Mouse (Mus musculus) urinary bladder, postnatal 25 days (tissue): ENCODE measurements around the gene Tm6sf2.

ENCODE experiments used
- DNase-seq: peaks from one replicate; pipeline ENCODE4 v3.0.0; 2022; ENCODE audit warnings: low spot score

The Tm6sf2 gene

DNA sequence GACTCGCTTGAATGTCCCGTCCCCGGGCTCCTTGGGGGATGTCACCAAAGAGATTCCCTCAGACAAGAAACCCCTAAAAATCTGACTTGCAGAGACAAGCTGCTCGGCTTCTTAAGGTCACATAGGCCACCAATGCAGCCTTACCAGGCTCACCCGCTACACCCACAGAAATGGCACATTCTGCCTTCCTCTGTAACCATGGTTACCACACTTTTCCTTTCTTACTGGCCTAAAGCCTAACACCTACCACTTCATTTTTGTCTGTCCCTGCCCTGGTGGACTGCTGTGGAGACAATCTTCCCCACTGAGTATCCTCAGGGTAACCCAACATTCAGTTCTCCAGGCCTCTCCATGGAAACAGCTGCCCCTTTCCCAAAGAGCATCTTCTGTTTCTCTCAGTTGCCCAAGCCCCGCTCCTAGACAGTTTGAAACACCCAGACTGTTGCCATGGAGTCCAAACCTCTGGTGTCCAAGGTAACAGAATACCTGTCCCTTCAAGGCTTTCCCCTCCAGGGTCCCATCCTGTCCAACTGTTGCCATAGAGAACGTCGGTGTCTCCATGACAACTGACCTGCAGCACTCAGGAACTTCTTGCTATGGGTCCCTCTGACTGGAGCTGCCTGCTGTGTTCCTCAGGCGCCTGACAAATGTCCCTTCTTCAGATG, 16.7 kb downstream of the Tm6sf2 start:
- no peak for DNase-seq

DNA sequence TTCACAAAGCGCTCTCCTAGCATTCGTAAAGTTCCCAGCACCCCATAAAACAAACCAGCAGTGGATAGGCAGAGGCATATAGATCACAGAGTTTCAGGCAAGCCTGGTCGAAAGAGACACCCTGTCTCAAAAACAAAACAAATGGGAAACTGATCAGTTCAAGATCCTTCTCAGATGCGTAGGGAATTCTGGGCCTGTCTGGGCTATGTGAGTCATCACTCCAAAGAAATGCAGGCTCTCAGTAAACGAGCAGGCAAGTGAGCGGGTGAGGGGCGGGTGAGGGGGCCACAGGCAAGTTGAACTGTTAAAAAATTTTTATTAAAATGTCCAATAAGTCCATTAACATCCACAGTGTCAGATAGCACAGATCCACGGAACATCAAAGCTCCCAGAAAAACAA, 20.1 kb downstream of the Tm6sf2 start:
- DNase-seq, result no peak

DNA sequence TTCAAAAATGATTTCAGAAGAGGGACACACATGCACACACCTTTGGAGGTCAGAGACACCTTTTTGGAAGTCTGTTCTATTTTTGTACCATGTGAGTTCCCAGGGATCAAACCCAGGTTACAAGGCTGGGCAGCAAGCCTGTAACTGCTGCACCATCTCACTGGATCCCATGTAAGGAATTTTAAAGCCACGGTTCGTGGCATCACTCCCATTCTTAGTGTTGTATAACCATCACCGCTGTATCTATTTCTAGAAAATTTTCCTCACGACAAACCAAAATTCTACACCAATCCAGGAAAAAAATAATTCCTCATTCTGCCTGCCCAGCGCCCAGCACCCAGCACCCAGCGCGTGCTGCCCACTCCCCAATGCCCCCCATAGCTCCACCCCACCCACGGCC, 26.6 kb downstream of the Tm6sf2 start:
- DNase-seq, result no peak

DNA sequence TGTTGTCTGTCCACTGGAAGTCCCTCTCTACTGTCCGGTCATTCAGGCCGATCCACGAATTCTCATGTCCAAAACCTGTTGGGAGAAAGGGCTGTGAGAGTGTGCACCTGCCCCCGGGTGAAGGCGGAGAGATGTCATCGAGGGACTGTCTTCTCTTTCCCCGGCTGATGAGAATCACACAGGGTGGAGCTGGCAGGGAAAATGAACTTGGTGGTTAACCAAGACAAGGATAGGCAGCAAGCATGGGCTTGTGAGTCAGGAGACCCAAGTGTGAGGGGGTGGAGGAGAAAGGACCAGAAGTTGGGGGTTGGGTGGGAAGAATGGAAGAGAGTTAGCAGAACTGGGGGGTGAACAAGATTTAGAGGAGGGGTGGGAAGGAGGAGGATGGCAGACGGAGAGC, 27.5 kb downstream of the Tm6sf2 start:
- no peak for DNase-seq

DNA sequence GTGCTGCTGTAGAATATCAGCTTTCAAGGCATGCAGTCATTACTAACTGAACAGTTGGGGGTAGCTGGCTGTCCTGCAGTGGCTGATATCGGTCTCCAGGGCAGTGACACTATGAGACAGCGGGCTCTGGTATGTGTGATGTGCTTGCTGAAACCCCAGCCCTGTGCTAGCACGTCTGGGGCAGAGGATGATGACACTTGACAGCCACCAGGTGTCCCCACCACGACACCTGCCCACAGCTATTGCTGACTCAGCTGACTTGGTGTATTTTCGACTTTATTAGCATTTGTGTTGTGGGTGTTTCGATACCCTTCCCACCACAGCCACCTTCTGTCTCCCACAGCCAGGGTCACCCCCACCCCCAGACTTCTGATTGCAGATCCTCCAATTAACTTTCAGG, 31.8 kb downstream of the Tm6sf2 start:
- DNase-seq, result peak; percentile 14

DNA sequence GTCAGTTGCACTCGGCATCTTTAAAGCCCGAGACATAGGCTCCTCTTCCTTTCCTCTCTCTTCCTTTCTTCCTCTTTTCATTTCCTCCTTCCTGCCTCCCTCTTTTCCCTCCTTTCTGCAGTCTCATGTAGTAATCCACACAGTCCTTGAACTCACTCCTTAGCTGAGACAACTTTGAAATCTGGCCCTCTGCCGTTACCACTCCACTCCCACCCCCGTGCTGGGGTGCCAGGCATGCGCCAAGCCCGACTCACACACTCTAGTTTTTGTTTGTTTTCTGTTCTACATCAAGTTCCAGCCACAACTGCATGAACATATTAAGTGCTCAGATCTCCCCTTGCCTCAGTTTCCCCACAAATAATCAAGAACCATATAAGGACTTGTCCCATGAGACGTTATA, 32.2 kb downstream of the Tm6sf2 start:
- no peak for DNase-seq

DNA sequence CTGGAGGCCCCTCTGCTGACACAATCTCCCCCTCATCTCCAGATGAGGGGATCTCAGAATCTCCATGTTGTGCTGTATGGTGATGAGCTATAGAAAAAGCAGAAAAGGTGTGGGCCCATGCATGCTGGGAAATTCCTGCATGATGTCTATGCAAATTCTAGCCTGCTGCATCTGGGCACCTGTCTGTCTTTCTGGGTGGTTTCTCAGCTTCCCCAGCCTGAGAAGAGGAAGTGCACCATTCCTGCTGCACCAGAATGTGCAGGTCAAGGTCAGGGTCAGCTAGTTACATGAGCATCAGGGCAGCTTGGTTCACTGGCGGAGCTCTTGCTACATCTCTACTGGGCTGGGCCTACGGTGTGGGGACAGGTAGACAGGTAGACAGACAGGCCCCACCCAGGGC, 37.7 kb downstream of the Tm6sf2 start:
- DNase-seq, result no peak

DNA sequence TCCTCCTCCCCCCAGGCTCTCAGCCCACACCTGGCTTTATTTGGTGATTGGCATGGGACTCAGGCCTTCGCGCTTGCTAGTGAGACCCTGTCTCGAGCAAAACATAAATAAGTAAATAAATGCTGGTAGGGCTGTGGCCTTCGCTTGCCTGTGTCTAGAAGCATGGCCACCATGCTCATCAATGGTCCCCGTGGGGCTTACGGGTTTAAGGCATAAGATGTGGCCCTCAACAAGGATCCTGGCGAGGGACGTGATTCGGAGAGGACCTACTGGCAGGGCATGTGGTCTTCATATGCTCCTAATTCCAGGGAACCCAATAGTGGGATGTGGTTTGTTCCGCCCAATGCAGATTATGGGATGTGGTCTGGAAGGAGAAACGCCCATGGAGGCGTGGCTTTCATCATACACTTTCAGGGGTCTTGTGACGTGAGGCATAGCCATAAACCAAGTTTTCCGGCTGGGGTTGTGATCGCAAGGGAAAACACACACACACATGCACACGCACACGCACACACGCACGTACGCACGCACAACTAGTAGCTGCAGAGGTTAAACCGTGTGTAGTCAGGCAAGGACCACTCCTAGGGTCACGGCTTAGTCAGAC, 38.6 kb downstream of the Tm6sf2 start:
- no peak for DNase-seq

DNA sequence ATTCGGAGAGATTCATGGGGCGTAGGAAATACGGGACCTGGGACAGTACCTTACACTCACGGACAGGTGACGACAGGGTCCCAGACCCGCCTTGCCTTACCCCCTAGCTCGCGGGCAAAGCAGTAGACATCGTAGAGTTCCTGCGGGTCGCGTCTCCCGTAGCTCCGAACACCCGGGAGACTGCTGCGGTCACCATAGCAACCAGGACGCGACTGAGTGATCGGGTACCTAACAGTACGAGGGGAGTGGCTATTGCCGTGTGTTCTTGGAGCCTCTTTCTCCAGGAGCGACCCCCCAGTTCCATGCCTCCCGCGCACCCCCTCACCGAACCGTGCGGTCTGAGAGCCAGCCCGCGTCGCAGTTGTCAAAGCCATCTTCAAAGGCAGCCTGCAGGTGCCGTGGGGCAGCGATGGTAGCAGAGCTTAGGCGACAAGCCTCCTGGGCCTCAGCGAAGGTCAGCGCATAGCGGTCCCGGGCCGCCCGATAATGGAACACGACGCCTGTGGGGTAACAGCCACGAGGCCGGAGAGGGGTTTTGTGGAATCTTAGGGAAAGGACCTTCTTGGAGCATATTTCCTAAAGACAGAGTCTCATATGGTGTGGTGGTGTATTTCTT, 39.8 kb downstream of the Tm6sf2 start:
- DNase-seq, result no peak

DNA sequence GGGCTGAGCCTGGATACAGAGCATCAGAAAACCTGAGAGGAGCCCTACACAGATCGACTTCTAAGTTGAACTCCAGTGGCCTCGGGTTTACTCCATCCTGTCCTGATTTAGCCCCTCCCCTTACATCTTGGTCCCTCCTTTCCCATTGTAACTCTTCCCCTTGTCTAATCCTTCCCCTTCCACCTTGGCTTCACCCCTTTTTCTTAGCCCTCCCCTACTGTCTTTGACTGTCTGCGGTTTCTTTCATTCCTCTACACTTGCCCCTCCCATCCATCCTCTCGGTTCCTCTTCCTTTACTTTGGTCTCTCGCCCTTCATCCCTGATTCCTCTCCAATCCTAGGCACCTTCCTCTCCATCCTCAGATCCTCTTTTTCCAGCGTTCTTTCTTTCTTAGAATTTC, 41.8 kb downstream of the Tm6sf2 start:
- DNase-seq, result no peak

DNA sequence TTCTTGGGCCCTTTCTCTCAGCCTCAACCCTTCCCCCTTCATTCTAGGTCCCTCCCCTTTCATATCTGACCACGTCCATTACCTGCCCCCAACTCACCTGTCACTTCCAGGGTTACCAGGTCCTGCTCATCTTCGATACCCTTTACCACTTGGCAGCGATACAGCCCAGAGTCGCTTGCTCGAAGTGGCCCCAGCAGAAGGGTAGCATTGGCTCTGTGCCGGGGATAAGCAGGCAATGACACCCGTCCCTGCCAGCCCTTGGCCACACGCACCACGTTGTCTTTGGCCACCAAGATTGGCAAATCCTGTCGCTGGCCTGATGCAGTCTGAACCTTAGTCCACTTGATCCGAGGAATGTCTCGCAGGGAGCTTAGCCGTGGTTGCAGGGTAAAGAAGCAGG, 42.2 kb downstream of the Tm6sf2 start:
- no peak for DNase-seq

DNA sequence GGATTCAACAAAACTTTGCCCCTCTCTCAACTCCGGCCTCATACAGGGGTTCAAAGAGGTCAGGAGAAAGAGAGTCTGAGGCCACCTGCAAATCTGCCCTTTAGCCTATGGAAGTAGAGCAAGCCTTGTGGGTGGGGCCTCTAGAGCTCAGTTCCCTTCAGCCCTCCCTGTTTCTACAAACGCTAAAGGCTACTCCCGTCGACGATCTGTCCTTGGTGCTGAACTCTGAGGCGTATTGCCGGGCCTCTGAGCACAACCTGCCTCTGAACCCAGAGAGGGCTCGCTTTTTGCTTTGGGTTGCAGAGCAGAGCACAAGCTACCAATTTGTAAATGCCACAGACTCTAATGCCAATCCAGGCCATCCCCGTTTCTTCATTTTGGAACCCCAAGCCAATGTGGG, 44.9 kb downstream of the Tm6sf2 start:
- no peak for DNase-seq

DNA sequence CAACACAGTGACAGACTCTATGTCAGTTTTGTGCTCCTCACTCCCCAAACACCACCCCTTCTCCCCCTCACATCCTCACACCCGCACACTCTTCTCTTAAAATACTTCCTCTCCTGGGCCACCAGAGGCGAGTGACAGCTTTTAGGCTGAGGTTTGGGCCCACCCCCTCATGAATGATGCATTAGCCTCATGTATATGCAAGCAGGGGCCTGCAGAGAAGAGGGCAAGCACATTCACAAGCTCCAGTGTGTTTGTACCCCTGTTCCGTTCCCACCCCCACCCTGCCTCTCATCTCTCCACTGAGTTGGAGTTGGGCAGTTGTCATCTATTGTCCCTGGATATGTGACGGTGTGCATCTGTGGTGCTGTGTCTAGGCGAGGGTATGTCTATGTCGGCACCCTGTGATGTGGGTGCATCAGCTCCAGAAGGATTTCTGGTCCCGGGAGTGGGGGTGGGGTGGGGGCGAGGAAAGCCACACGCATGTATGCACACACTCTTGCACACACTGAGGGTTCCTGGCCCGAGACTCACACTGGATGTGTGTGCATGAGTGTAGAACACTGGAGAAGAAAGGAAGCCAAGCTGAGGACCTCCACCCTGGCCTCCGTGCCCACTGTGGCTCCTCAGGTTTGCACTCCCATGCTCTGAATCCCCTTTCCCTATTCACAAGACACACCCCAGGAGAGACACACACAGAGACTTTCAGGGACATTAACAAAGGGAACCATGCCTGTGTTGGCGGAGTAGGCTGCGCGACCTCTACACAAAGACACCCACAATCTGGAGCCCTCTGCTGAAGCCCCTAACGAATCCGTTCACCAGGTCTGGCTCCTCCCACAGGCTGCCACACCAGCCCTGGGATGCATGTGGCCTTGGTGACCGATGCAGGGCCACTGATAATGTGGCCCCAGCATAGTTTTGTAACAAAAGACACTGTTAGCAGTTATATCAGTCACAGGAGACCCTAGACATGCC, 46.3 kb downstream of the Tm6sf2 start:
- no peak for DNase-seq

DNA sequence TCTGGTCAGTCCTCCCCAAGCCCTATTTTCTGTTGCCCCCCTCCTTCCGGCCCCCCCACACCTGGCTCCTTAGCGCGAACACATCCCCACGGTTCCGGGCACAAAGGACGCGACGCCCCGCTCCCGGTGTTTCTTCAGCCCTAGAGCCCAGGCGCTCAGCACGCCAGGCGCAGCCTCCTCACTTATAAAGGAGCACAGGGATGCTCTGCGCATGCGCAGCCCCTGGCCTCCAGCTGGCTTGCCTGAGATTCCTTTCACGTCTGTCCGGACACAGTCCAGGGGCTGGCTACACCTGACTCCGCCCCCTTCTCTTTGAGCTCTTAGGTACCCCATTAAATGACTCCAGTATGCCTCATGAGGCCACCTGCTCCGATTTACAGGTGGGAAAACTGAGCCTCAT, 47.9 kb downstream of the Tm6sf2 start, which contains the start of gene Ncan:
Gene Ncan (minus strand): TSS at position 207 of the 400 bp plus-strand sequence.
- DNase-seq, result peak; percentile 18

DNA sequence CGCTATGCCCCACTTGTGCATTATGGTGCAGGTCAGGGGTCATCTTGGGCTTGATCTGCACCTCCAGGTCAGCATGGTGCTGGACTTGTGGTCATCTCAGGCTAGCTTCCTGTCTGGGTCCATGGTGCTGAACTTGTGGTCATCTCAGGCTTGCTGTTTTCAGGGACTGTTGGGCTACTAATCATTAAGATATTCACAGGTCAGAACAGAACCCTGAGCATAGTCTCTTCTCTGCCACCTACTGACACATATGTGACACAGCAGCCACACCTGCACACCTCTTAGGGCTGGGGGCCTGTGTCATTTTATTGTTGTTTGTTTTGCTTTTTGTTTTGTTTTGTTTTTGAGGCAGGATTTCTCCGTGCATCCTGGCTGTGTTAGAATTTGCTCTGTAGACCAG, 50.1 kb downstream of the Tm6sf2 start:
- no peak for DNase-seq

DNA sequence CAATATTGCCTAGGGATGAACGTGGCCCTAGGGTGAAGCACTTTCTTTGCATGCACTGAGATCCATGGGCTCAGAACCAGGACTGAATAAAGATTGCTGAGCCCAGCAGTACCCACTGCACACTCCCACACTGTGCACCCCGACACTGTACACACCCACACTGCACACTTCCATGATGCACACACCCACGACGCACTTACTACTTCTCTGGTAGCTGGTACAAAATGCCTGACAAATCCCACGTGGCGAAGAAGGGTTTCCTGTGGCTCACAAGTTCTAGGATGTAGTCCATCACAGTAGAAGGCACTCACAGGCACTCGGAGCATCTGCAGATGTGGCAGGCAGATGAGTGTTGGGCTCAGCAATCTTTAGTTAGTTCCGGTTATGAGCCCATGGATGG, 52.3 kb downstream of the Tm6sf2 start:
- no peak for DNase-seq

DNA sequence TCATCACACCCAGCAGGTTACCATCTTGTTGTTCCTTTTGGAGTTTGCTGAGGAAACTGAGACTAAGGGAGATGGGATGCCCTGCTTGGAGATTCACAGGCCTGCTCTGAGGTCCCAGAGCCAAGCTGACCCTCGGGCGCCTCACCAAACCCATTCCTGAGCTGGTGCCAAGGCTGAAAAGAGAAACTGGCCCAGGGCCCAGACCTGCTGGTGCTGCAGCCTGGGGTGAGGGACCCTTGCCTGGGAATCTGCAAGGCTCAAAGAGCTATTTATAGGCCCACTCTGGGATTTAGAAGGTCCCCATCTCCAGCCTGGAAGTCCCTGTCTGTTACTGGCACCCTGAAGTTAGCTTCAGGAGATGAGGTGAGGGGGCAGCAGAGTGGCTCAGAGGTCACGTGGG, 55.7 kb downstream of the Tm6sf2 start:
- no peak for DNase-seq

DNA sequence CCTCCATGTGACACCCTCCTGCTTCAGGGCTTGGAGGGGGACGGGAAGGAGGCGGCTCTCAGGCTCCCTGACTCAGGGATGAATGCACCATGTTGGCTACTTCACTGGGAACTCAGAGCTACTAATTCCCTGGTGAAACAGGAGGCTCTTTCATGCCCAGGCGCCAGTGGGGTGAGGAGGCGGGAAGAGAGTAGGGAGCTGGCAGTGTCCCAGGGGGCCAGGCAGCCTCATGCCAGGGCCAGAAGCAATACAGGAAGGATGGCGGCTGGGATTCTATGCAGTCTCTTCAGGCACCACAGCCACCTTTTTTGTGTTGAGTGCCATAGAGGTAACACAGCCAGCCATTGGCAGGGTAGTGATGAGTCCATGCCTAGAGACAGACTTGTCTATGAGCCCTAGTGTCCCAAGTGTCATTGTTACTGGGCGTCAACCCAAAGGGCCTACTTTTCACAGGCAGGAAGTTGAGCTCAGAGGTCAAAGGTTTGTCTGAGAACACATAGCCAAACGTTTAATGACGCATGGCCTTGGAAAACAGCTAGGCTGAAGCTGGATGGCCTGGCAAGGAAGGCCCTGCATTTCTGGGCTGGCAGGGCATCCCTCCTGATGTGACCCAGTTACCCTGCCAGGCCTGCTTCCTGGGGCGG, 56.7 kb downstream of the Tm6sf2 start:
- no peak for DNase-seq
